Mouse (Mus musculus) liver, embryonic 12.5 days (tissue): ENCODE results near the gene Cd3e. TPM values are rescaled to one million over a fixed set of nuclear protein-coding genes. Genes with fewer than 3 reads are reported as not detected.

Experiments
- ATAC-seq: fragments of 200-750 bp; cut with Nextera tagmentation; 2 replicates; pipeline ENCODE4 v1.8.0; 2017; ENCODE audit warnings: moderate number of reproducible peaks, mild to moderate bottlenecking, moderate library complexity
- H3K27ac ChIP-seq: fragments of 300-500 bp; sonication (generic); 2 replicates; pipeline ENCODE4 v1.5.1; 2016; ENCODE audit warnings: mild to moderate bottlenecking
- H3K27me3 ChIP-seq: fragments of 300-500 bp; sonication (generic); replicated peaks from 2 replicates; pipeline ENCODE4 v1.6.1; 2016; ENCODE audit warnings: mild to moderate bottlenecking, moderate library complexity
- H3K36me3 ChIP-seq: fragments of 300-500 bp; sonication (generic); 2 replicates; pipeline ENCODE4 v1.6.1; 2016; ENCODE audit warnings: mild to moderate bottlenecking, moderate library complexity
- H3K4me1 ChIP-seq: fragments of 300-500 bp; sonication (generic); 2 replicates; pipeline ENCODE4 v1.6.1; 2016
- H3K4me2 ChIP-seq: fragments of 300-500 bp; sonication (generic); 2 replicates; pipeline ENCODE4 v1.6.1; 2016; ENCODE audit warnings: mild to moderate bottlenecking, moderate library complexity
- H3K4me3 ChIP-seq: fragments of 300-500 bp; sonication (generic); 2 replicates; pipeline ENCODE4 v1.5.1; 2016; ENCODE audit warnings: mild to moderate bottlenecking, moderate library complexity
- H3K9ac ChIP-seq: fragments of 300-500 bp; sonication (generic); 2 replicates; pipeline ENCODE4 v1.6.1; 2016; ENCODE audit warnings: mild to moderate bottlenecking, moderate library complexity
- H3K9me3 ChIP-seq: fragments of 300-500 bp; sonication (generic); replicated peaks from 2 replicates; pipeline ENCODE4 v1.6.1; 2016; ENCODE audit warnings: mild to moderate bottlenecking, moderate library complexity
- WGBS: fragments of 180-500 bp; shearing (Covaris S2); methylation state at CpG from one replicate; pipeline ENCODE4 v1.1.7; 2016; ENCODE audit not compliant: insufficient replicate concordance; 5-methylcytosine and 5-hydroxymethylcytosine counted together
- polyA plus RNA-seq: library from polyadenylated mRNA; unstranded; fragments of >200 nt; fragmentation: Nextera tagmentation; extraction: Ambion mirVana; gene quantifications from 2 replicates; pipeline ENCODE4 v1.2.1, GENCODE M21; 2016

Cd3e gene
- polyA plus RNA-seq, 1 experiment from 2014 or later: not detected

GRCm38 (mm10) chr9:45011291-45011690 is 1.9 kb upstream of the Cd3e start:
- peaks cover 23% of the 10 kb centered on the region; the same call in 1 of the 2 replicates for H3K27me3 ChIP-seq
- no peaks in the 10 kb centered on the region for H3K4me1 ChIP-seq
- no peak for ATAC-seq
- H3K9me3 ChIP-seq: no peaks in the 10 kb centered on the region
- H3K36me3 ChIP-seq: no peaks in the 10 kb centered on the region
- H3K4me2 ChIP-seq: no peak overlapping the region
- no peak overlapping the region for H3K4me3 ChIP-seq
- 28% methylated on average over 6 of the region's 6 CpGs for WGBS
- H3K9ac ChIP-seq: no peak overlapping the region
- no peak overlapping the region for H3K27ac ChIP-seq

GRCm38 (mm10) chr9:45010461-45010860 is 1.0 kb upstream of the Cd3e start:
- no peak overlapping the region for H3K27ac ChIP-seq
- no peak overlapping the region for H3K4me3 ChIP-seq
- H3K36me3 ChIP-seq: no peaks in the 10 kb centered on the region
- no peak overlapping the region for H3K9ac ChIP-seq
- 45% methylated on average over 4 of the region's 4 CpGs for WGBS
- peaks cover 23% of the 10 kb centered on the region; the same call in 1 of the 2 replicates for H3K27me3 ChIP-seq
- no peaks in the 10 kb centered on the region for H3K9me3 ChIP-seq
- no peak for ATAC-seq
- H3K4me1 ChIP-seq: no peaks in the 10 kb centered on the region
- H3K4me2 ChIP-seq: no peak overlapping the region

- no peaks in the 10 kb centered on the region for H3K36me3 ChIP-seq
- H3K27me3 ChIP-seq: peaks cover 30% of the 10 kb centered on the region; the same call in 1 of the 2 replicates
- no peak for ATAC-seq
- no peaks in the 10 kb centered on the region for H3K9me3 ChIP-seq
- H3K9ac ChIP-seq: no peak overlapping the region
- no peak overlapping the region for H3K4me3 ChIP-seq
- no peak overlapping the region for H3K4me2 ChIP-seq
- 73% methylated on average over 4 of the region's 4 CpGs for WGBS
- no peak overlapping the region for H3K27ac ChIP-seq
- no peaks in the 10 kb centered on the region for H3K4me1 ChIP-seq
Observed at GRCm38 (mm10) chr9:45008342-45008741, 1.1 kb downstream of the Cd3e start.

GRCm38 (mm10) chr9:45007404-45007803 is 2.0 kb downstream of the Cd3e start:
- no peaks in the 10 kb centered on the region for H3K4me1 ChIP-seq
- H3K9ac ChIP-seq: no peak overlapping the region
- H3K4me3 ChIP-seq: no peak overlapping the region
- no peaks in the 10 kb centered on the region for H3K9me3 ChIP-seq
- ATAC-seq: no peak
- peaks cover 31% of the 10 kb centered on the region; the same call in 1 of the 2 replicates for H3K27me3 ChIP-seq
- WGBS: 62% methylated on average over 12 of the region's 12 CpGs
- no peaks in the 10 kb centered on the region for H3K36me3 ChIP-seq
- H3K27ac ChIP-seq: no peak overlapping the region
- H3K4me2 ChIP-seq: no peak overlapping the region

GRCm38 (mm10) chr9:45000249-45000648 is 9.2 kb downstream of the Cd3e start:
- Histone ChIP-seq H3K36me3 (no peaks in the 10 kb centered on the region), H3K27me3 (peaks cover 32% of the 10 kb centered on the region), H3K4me3 (no peak overlapping the region), H3K27ac (no peak overlapping the region), H3K9me3 (no peaks in the 10 kb centered on the region), H3K9ac (no peak overlapping the region), H3K4me2 (no peak overlapping the region), H3K4me1 (no peaks in the 10 kb centered on the region)
- 47% methylated on average over 3 of the region's 3 CpGs for WGBS
- no peak for ATAC-seq

GRCm38 (mm10) chr9:44999776-45000175 is 9.7 kb downstream of the Cd3e start:
- WGBS: 65% methylated on average over 5 of the region's 5 CpGs
- Histone ChIP-seq H3K4me2 (no peak overlapping the region), H3K4me1 (no peaks in the 10 kb centered on the region), H3K9ac (no peak overlapping the region), H3K27me3 (peaks cover 32% of the 10 kb centered on the region), H3K27ac (no peak overlapping the region), H3K4me3 (no peak overlapping the region), H3K9me3 (no peaks in the 10 kb centered on the region), H3K36me3 (no peaks in the 10 kb centered on the region)
- ATAC-seq: no peak

- Histone ChIP-seq H3K9ac (no peak overlapping the region), H3K4me3 (no peak overlapping the region), H3K9me3 (no peaks in the 10 kb centered on the region), H3K27me3 (peaks cover 29% of the 10 kb centered on the region), H3K36me3 (no peaks in the 10 kb centered on the region), H3K4me2 (no peak overlapping the region), H3K27ac (no peak overlapping the region), H3K4me1 (no peaks in the 10 kb centered on the region)
- WGBS: 50% methylated on average over 6 of the region's 6 CpGs
- ATAC-seq: no peak
Observed at GRCm38 (mm10) chr9:44999171-44999570, 10.3 kb downstream of the Cd3e start.

- Histone ChIP-seq H3K9ac (no peak overlapping the region), H3K36me3 (no peaks in the 10 kb centered on the region), H3K4me1 (no peaks in the 10 kb centered on the region), H3K4me2 (no peak overlapping the region), H3K27me3 (peaks cover 25% of the 10 kb centered on the region), H3K27ac (no peak overlapping the region), H3K9me3 (no peaks in the 10 kb centered on the region), H3K4me3 (no peak overlapping the region)
- whole genome bisulfite sequencing: 53% methylated on average over 11 of the region's 11 CpGs
- no peak for ATAC-seq
Observed at GRCm38 (mm10) chr9:44998138-44998537, 11.3 kb downstream of the Cd3e start.

GRCm38 (mm10) chr9:44996590-44996989 is 12.8 kb downstream of the Cd3e start:
- H3K9ac ChIP-seq: no peak overlapping the region
- H3K4me3 ChIP-seq: no peak overlapping the region
- H3K27ac ChIP-seq: no peak overlapping the region
- H3K4me2 ChIP-seq: no peak overlapping the region
- H3K36me3 ChIP-seq: no peaks in the 10 kb centered on the region
- H3K27me3 ChIP-seq: peaks cover 21% of the 10 kb centered on the region
- H3K4me1 ChIP-seq: no peaks in the 10 kb centered on the region
- ATAC-seq: no peak
- no peaks in the 10 kb centered on the region for H3K9me3 ChIP-seq
- WGBS: 83% methylated on average over 7 of the region's 7 CpGs

GRCm38 (mm10) chr9:44994962-44995361 is 14.5 kb downstream of the Cd3e start:
- Histone ChIP-seq H3K27me3 (peaks cover 19% of the 10 kb centered on the region), H3K27ac (no peak overlapping the region), H3K4me1 (no peaks in the 10 kb centered on the region), H3K9me3 (no peaks in the 10 kb centered on the region), H3K36me3 (no peaks in the 10 kb centered on the region), H3K9ac (no peak overlapping the region), H3K4me2 (no peak overlapping the region), H3K4me3 (no peak overlapping the region)
- no peak for ATAC-seq
- 61% methylated on average over 4 of the region's 4 CpGs for WGBS

- H3K4me3 ChIP-seq: no peak overlapping the region
- no peak for ATAC-seq
- H3K9me3 ChIP-seq: no peaks in the 10 kb centered on the region
- H3K4me1 ChIP-seq: no peaks in the 10 kb centered on the region
- H3K27me3 ChIP-seq: peaks cover 5% of the 10 kb centered on the region; the same call in 1 of the 2 replicates
- H3K4me2 ChIP-seq: no peak overlapping the region
- H3K27ac ChIP-seq: no peak overlapping the region
- H3K9ac ChIP-seq: no peak overlapping the region
- no peaks in the 10 kb centered on the region for H3K36me3 ChIP-seq
- WGBS: 77% methylated on average over 2 of the region's 2 CpGs
Observed at GRCm38 (mm10) chr9:44993268-44993667, 16.2 kb downstream of the Cd3e start.

- H3K4me1 ChIP-seq: no peaks in the 10 kb centered on the region
- H3K9ac ChIP-seq: no peak overlapping the region
- no peak for ATAC-seq
- no peak overlapping the region for H3K4me2 ChIP-seq
- no peak overlapping the region for H3K4me3 ChIP-seq
- no peaks in the 10 kb centered on the region for H3K9me3 ChIP-seq
- no peaks in the 10 kb centered on the region for H3K27me3 ChIP-seq
- no peak overlapping the region for H3K27ac ChIP-seq
- no peaks in the 10 kb centered on the region for H3K36me3 ChIP-seq
Observed at GRCm38 (mm10) chr9:44992271-44992670, 17.2 kb downstream of the Cd3e start.

GRCm38 (mm10) chr9:44991821-44992220 is 17.6 kb downstream of the Cd3e start:
- Histone ChIP-seq H3K4me1 (no peaks in the 10 kb centered on the region), H3K4me3 (no peak overlapping the region), H3K9me3 (no peaks in the 10 kb centered on the region), H3K9ac (no peak overlapping the region), H3K4me2 (no peak overlapping the region), H3K36me3 (no peaks in the 10 kb centered on the region), H3K27ac (no peak overlapping the region), H3K27me3 (no peaks in the 10 kb centered on the region)
- WGBS: 55% methylated on average over 2 of the region's 2 CpGs
- no peak for ATAC-seq
